Mouse (Mus musculus) heart, postnatal 0 days (tissue): ENCODE data around the gene D630003M21Rik.

Source experiments
- CTCF ChIP-seq: IDR thresholded peaks from 2 replicates; pipeline ENCODE4 v1.5.1; 2016; ENCODE audit warnings: antibody characterized with exemption, control low read depth, low read depth
- EP300 ChIP-seq: IDR thresholded peaks from 2 replicates; pipeline ENCODE4 v1.6.1; 2016; ENCODE audit warnings: antibody characterized with exemption, low read depth

- TF ChIP-seq CTCF (no peak), EP300 (no peak)
Observed at GRCm38 (mm10) chr2:158238101-158238500, 9.1 kb upstream of the D630003M21Rik start.
